Mouse (Mus musculus) liver, adult 2 months (tissue): Measurements from ENCODE around the gene Cct4. TPM values are rescaled to one million over a fixed set of nuclear protein-coding genes. Genes with fewer than 3 reads are reported as not detected.
A peak's percentile ranks its signal among the peaks of the same experiment; 100 is the strongest.

Experiments used
- DNase-seq: peaks from one replicate; pipeline ENCODE4 v3.0.0-alpha.2; 2011; ENCODE audit warnings: low read depth, low spot score; ENCODE audit errors: extremely low read depth
- H3K27ac ChIP-seq: fragments of 200-500 bp; replicated peaks from 2 replicates; pipeline ENCODE4 v1.5.1; 2012; ENCODE audit warnings: low read depth, mild to moderate bottlenecking, control low read depth, inconsistent platforms, low read length; ENCODE audit not compliant: insufficient read depth
- H3K27me3 ChIP-seq: fragments of 200-500 bp; 2 replicates; pipeline ENCODE4 v1.6.1; 2012; ENCODE audit warnings: mild to moderate bottlenecking, moderate library complexity, low read length, inconsistent platforms; ENCODE audit not compliant: control insufficient read depth, insufficient read depth
- H3K36me3 ChIP-seq: fragments of 200-500 bp; 2 replicates; pipeline ENCODE4 v1.6.1; 2012; ENCODE audit warnings: low read length, inconsistent platforms; ENCODE audit not compliant: control insufficient read depth, insufficient read depth
- H3K4me1 ChIP-seq: fragments of 200-500 bp; 2 replicates; pipeline ENCODE4 v1.6.1; 2011; ENCODE audit warnings: low read length; ENCODE audit not compliant: control insufficient read depth, insufficient read depth
- H3K4me3 ChIP-seq: fragments of 200-500 bp; 2 replicates; pipeline ENCODE4 v1.5.1; 2011; ENCODE audit warnings: low read depth, mild to moderate bottlenecking, control low read depth, low read length, moderate library complexity; ENCODE audit not compliant: insufficient read depth
- H3K79me2 ChIP-seq: fragments of 200-500 bp; 2 replicates; pipeline ENCODE4 v1.6.1; 2012; ENCODE audit warnings: inconsistent platforms, mild to moderate bottlenecking, low read length, moderate library complexity; ENCODE audit not compliant: control insufficient read depth, insufficient read depth
- H3K9ac ChIP-seq: fragments of 200-500 bp; 2 replicates; pipeline ENCODE4 v1.6.1; 2012; ENCODE audit warnings: low read depth, mild to moderate bottlenecking, control low read depth, inconsistent platforms, low read length
- CTCF ChIP-seq: fragments of 200-500 bp; IDR thresholded peaks from 2 replicates; pipeline ENCODE4 v1.5.1; 2011; ENCODE audit warnings: low read depth, low read length, control low read depth
- POLR2A ChIP-seq: fragments of 200-500 bp; IDR thresholded peaks from 2 replicates; pipeline ENCODE4 v1.6.1; 2011; ENCODE audit warnings: low read length, control low read depth; ENCODE audit not compliant: insufficient read depth; ENCODE audit errors: extremely low read depth
- WGBS: fragments of 180-500 bp; shearing (Covaris S2); methylation state at CpG from one replicate; pipeline ENCODE4 v1.1.7; 2018; 5-methylcytosine and 5-hydroxymethylcytosine counted together
- polyA plus RNA-seq: library from polyadenylated mRNA; depleted of rRNA; stranded (reverse); fragments of >200 nt; gene quantifications from 2 replicates; pipeline ENCODE4 v1.2.3, GENCODE M21; 2012
- total RNA-seq: library from RNA; depleted of rRNA; stranded (reverse); fragments of >200 nt; gene quantifications from 2 replicates; pipeline ENCODE4 v1.2.3, GENCODE M21; 2014

The Cct4 gene
- total and polyA plus RNA-seq, 2 experiments, result 86.8 to 89.2 TPM

- 28% methylated on average over 1 of the region's 1 CpGs for WGBS
- peaks cover 18% of the 10 kb centered on the region; the same call in 1 of the 2 replicates for H3K79me2 ChIP-seq
- H3K27ac ChIP-seq, result no peak overlapping the region
- H3K36me3 ChIP-seq, result peaks cover 15% of the 10 kb centered on the region
- peaks cover 19% of the 10 kb centered on the region for H3K4me1 ChIP-seq
- TF ChIP-seq POLR2A, result no peak
- TF ChIP-seq CTCF, result no peak
- peak; percentile 59 for DNase-seq
- H3K4me3 ChIP-seq, result no peak overlapping the region
- H3K9ac ChIP-seq, result 0 out of 2 replicates have a peak overlapping the region, but pooled peaks have one; percentile 38
- no peaks in the 10 kb centered on the region for H3K27me3 ChIP-seq
Measured at GRCm38 (mm10) chr11:22979221-22979620, 11.1 kb upstream of the Cct4 start.

DNA sequence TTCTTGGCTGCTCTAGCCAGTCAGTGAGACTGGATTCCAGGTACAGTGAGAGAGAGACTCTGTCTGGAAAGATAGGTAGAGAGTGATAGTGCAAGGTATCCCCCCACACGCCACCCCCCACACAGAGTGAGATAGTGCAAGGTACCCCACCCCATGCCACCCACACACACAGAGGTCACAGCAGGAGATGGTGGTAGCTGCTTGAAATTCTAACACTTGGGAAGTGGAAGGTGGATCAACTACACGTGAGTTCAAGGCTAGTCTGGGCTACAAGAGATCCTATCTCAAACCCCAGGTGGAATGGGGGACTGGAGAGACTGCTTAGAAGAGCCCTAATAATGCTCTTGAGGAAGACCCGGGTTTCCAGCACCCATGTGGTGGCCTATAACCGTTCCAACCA lies 9.3 kb upstream of the Cct4 start:
- H3K79me2 ChIP-seq, result peaks cover 12% of the 10 kb centered on the region; the same call in 1 of the 2 replicates
- WGBS, result 34% methylated on average over 4 of the region's 4 CpGs
- H3K36me3 ChIP-seq, result peaks cover 12% of the 10 kb centered on the region
- DNase-seq, result no peak
- H3K27me3 ChIP-seq, result no peaks in the 10 kb centered on the region
- no peak overlapping the region for H3K4me3 ChIP-seq
- H3K4me1 ChIP-seq, result peaks cover 15% of the 10 kb centered on the region
- H3K9ac ChIP-seq, result no peak overlapping the region
- TF ChIP-seq POLR2A (no peak), CTCF (no peak)
- no peak overlapping the region; the same call in 1 of the 2 replicates for H3K27ac ChIP-seq

GRCm38 (mm10) chr11:22981543-22981950 lies 8.8 kb upstream of the Cct4 start:
- Histone ChIP-seq H3K27me3 (no peaks in the 10 kb centered on the region), H3K27ac (peak overlapping the region; percentile 89), H3K9ac (peak overlapping the region; percentile 88), H3K79me2 (peaks cover 12% of the 10 kb centered on the region; the same call in 1 of the 2 replicates), H3K4me1 (peaks cover 13% of the 10 kb centered on the region), H3K4me3 (peak overlapping the region; percentile 87), H3K36me3 (peaks cover 7% of the 10 kb centered on the region)
- under 1% methylated on average over 12 of the region's 12 CpGs for WGBS
- TF ChIP-seq CTCF, result no peak
- TF ChIP-seq POLR2A, result no peak
- DNase-seq, result no peak

- Histone ChIP-seq H3K4me3 (peak within 1 kb of the TSS; percentile 87), H3K9ac (peak within 1 kb of the TSS; percentile 88), H3K36me3 (peaks cover 3% of the 10 kb centered on the region), H3K27ac (peak within 1 kb of the TSS; percentile 89), H3K27me3 (no peaks in the 10 kb centered on the region), H3K4me1 (peaks cover 11% of the 10 kb centered on the region), H3K79me2 (peaks cover 12% of the 10 kb centered on the region; the same call in 1 of the 2 replicates)
- WGBS, result 3% methylated on average over 42 of the region's 42 CpGs
- TF ChIP-seq CTCF (peak; percentile 74), POLR2A (peak; percentile 77)
- peak; percentile 87 for DNase-seq
Measured at GRCm38 (mm10) chr11:22981984-22982757, 8.1 kb upstream of the Cct4 start, which contains the start of the genes Gm28048 and Commd1. Gm28048 (minus strand) TSS chr11:22982090. Commd1 (minus strand) TSS chr11:22982382.

DNA sequence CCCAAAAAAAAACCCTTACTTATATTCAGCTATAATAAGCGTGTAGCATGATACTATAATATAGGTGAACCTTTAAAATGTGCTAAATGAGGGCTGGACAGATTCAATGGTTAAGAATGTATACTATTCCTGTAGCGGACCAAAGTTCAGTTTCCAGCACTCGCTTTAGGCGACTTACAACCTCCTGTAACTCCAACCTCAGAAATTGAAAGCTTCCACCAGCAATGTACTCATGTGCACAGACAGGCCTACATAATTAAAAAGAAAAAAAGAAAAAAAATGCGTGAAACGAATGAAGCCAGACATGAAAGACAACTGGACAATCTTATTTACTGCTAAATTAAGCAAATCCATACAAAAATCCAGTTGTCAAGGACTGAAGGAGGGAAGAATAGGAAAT lies 7.5 kb upstream of the Cct4 start:
- WGBS, result 76% methylated on average over 6 of the region's 6 CpGs
- Histone ChIP-seq H3K79me2 (peaks cover 12% of the 10 kb centered on the region; the same call in 1 of the 2 replicates), H3K4me3 (no peak overlapping the region), H3K27me3 (no peaks in the 10 kb centered on the region), H3K9ac (no peak overlapping the region), H3K27ac (no peak overlapping the region), H3K4me1 (peaks cover 11% of the 10 kb centered on the region), H3K36me3 (no peaks in the 10 kb centered on the region; the same call in 1 of the 2 replicates)
- no peak for TF ChIP-seq POLR2A
- no peak for TF ChIP-seq CTCF
- no peak for DNase-seq

DNA sequence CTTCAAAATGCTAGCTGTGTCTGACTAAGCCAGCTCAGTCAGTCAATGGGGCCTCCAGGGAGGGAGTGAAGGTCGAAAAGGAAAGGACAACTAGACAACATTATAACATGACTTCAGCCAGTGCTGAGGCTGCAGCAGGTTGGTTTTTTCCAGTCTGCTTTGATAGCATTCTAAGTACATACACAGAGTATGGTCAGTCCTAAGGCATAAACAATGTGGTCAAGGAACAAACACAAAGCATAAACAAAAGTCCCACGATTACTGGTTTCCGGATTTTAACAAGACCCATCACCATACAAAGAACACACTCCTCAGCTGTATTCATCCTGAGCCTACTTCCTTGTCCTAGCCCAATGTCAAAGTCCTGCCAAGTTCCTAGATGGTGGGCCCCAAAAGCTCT lies 4.8 kb upstream of the Cct4 start:
- DNase-seq, result no peak
- no peak for TF ChIP-seq POLR2A
- TF ChIP-seq CTCF, result no peak
- no peak overlapping the region for H3K4me3 ChIP-seq
- no peaks in the 10 kb centered on the region for H3K27me3 ChIP-seq
- H3K4me1 ChIP-seq, result peaks cover 5% of the 10 kb centered on the region
- no peak overlapping the region for H3K9ac ChIP-seq
- no peaks in the 10 kb centered on the region for H3K36me3 ChIP-seq
- 78% methylated on average over 3 of the region's 3 CpGs for WGBS
- H3K27ac ChIP-seq, result no peak overlapping the region
- peaks cover 5% of the 10 kb centered on the region; the same call in 1 of the 2 replicates for H3K79me2 ChIP-seq
